Mouse (Mus musculus) 3134 (cell line): ENCODE measurements around the gene Stx11.
"Not testable (repeated sequence)": the region's sequence is repeated elsewhere in the genome, so short reads cannot be mapped to it uniquely, and the experiment has no call there.

Source experiments
- DNase-seq: peaks from one replicate; pipeline ENCODE4 v3.0.0-alpha.2; 2011; ENCODE audit warnings: low spot score; ENCODE audit not compliant: insufficient read length; ENCODE audit errors: extremely low read depth

Stx11 gene

GRCm38 (mm10) chr10:12962238-12962637 is 1.9 kb downstream of the Stx11 start:
- no peak for DNase-seq

DNA sequence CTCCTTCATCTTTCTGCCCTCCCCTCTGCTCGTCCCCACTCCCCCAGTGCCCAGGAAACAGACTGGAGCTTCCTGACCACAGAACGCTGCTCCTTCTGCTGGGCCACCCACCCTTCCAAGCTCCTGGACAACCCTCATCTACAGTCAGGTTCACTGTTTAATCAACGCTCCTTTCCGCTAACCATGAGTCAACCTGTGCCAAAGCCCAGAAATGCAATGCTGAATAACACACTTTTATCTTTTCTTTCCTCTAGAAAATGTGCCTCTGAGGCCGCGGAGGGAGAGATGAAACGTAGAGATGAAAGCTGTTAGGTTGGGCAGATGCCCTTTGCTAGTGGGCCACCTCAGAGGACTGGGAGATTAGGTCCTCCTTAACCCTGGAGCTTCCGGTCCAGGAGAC is 2.6 kb downstream of the Stx11 start:
- no peak for DNase-seq

GRCm38 (mm10) chr10:12957271-12957670 is 6.8 kb downstream of the Stx11 start:
- DNase-seq = no peak

GRCm38 (mm10) chr10:12955831-12956230 is 8.3 kb downstream of the Stx11 start:
- DNase-seq = no peak

DNA sequence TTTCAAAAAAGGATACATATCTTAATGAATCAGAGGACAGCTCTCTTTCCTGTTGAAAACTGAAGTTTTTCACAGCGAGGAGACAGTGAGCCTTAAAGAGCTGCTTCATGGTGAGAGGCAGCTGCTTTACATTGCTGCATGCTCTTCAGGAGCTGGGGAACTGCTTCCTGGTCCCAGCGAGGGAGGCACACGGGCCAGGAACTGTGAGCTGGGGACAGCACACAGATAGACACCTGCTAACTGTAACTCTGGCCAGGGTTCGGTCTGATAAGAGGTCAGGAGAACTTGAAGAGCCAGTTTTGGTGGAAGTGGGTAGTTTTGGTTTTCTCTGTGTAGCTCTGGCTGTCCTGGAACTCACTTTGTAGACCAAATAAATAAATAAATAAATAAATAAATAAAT is 12.7 kb downstream of the Stx11 start:
- not testable (repeated sequence) for DNase-seq

GRCm38 (mm10) chr10:12949299-12949698 is 14.8 kb downstream of the Stx11 start:
- no peak for DNase-seq

GRCm38 (mm10) chr10:12947606-12948005 is 16.5 kb downstream of the Stx11 start:
- DNase-seq = no peak

- no peak for DNase-seq
These were observed 22.9 kb downstream of the Stx11 start for GRCm38 (mm10) chr10:12941018-12941761.

DNA sequence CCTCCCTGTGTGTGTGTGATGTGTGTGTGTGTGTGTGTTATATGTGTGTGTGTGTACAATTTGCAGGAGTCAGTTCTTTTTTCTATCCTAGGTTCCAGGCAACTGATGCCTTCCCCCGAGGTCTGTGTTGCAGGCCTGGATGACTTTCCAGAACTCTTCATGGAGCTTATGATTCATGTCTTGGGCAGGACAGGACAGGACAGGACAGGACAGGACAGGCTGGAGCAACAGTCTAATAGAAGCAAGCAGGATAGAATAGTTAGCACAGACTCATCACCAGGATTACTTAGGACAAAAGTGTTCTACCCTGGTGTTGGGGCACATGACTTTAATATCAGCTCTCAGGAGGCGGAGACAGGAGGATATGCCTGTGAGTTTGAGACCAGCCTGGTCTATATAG is 25.3 kb downstream of the Stx11 start:
- DNase-seq = no peak

GRCm38 (mm10) chr10:12936079-12936478 is 28.0 kb downstream of the Stx11 start:
- no peak for DNase-seq

DNA sequence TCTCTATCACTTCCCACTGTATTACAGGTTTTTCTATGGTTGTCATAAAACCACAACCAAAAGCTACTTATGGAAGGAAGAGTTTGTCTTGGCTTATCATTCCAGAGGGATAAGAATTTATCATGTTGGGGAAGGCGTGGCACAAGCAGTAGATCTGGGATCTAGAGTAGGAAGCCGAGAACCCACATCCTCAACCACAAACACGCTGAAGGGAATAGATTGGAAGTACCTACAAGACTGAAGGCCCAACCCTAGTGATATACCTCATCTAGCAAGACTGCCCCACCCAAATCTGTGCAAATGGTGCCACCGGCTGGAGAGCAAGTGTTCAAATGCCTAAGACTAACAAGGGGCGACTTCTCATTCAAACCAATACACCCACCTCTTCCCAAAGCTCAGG is 28.5 kb downstream of the Stx11 start:
- DNase-seq = no peak

DNA sequence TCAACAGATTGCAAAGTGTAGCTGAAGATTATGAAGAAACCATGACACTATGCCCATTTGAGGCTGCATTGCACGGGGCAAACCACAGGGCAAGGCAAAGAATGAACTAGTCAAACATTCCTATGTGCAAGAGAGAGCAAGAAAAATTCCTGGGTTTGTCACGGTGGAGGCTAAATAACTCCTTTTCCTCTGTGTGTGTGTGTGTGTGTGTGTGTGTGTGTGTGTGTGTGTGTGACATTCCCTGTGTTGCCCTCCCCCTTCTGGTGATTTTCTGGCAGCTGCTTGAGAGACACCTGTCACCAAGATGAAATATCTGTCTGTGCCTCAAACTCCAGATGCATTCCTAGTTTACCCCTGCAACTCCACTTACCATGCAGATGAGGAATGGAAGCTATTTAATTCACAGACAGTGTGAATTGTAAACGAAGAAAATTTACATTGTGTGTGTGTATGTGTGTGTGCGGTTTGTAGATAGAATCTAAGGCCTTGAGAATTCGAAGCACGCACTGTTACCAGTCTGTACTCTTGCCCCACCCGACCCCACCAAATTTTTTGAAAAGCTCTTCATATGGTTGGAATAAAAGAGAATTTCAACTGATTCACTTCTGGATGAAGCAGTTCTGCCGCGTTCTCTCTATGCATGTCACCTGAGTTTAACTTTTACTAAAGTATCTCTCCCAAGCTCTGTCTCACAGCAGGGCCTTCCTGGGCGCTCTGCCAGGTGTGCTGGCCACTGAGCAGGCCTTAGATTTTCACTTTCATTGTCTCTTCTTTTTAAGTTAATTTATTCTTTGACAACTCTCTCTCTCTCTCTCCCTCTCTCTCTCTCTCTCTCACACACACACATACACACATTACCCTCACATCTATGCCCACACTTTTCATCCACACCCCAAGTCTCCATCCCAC is 32.4 kb downstream of the Stx11 start:
- DNase-seq = peak; percentile 54

- no peak for DNase-seq
These were observed 33.7 kb downstream of the Stx11 start for GRCm38 (mm10) chr10:12930351-12930905.

- DNase-seq = no peak
These were observed 34.3 kb downstream of the Stx11 start for GRCm38 (mm10) chr10:12929857-12930174.

DNA sequence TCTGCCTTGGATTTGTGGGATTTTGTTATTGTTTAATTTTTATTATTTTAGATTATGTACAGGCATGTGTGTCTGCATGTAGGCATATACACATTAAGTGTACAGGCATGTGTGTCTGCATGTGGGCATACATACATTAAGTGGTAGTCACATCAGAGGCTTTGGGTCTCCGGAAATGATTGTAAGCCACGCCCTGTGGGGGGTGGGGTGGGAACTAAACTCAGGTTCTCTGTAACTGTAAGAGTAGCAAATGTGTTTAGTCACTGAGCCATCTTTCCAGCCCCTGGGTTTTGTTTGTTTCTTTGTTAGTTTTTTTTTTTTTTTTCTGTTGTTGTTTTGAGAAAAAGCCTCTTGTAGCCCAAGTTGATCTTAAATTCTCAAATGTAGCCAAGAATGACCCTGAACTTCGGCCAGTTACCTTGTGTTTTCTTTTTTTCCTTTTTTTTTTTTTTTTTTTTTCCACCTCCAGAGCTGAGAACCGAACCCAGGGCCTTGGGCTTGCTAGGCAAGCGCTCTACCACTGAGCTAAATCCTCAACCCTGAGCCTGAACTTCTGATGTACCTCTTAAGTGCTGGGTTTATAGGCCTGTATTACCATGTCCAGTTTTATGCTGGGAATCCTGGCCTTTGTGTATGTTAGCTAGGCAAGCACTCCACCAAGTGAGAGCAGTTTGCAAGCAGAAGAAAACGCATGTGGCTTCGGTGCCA is 34.8 kb downstream of the Stx11 start:
- DNase-seq = no peak

GRCm38 (mm10) chr10:12928193-12928592 is 35.9 kb downstream of the Stx11 start:
- no peak for DNase-seq

- DNase-seq = peak; percentile 84
These were observed 41.3 kb downstream of the Stx11 start for GRCm38 (mm10) chr10:12922574-12923353.

GRCm38 (mm10) chr10:12922077-12922573 is 42.0 kb downstream of the Stx11 start:
- no peak for DNase-seq

DNA sequence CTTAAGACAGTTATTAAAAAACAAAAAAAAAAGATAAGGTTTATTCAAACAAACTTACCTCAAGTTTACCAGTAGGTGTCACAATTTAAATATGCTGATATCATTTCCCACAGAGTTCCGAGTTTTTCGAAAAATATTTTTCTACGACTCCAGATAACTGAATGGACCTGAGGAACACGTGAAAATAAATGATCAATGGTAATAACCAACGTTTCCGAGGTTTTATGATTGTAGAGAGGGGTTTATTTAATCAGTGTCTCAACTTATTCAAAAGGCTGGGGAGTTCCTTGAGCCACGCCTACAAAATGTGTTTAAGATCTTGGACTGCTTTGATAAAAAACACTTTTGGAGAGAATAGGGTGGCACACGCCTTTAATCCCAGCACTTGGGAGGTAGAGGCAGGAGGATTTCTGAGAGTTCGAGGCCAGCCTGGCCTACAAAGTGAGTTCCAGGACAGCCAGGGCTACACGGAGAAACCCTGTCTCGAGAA is 42.5 kb downstream of the Stx11 start:
- DNase-seq = peak; percentile 56

DNA sequence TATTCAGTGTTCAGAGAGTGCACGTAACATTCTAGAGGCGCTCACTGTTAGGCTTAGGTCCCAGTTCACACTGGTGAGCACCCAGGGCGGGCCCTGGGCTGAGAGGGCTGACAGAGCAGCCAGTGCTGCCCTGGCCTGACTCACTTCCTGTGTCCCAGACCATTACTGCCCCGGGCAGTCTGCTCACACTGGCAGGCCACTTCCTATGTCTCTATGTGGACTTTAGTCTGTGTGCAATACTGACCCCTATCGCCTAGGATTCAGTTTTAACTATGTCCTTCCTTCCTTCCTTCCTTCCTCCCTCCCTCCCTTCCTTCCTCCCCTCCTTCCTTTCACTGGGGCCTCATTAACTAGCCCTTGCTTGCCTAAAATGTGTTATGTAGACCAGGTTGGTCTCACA is 44.8 kb downstream of the Stx11 start:
- peak; percentile 82 for DNase-seq
